Mouse (Mus musculus) midbrain, embryonic 13.5 days (tissue): ENCODE measurements around the gene Prkn. TPM values are rescaled to one million over a fixed set of nuclear protein-coding genes. Genes with fewer than 3 reads are reported as not detected.

Experiments
- ATAC-seq: fragments of 200-750 bp; cut with Nextera tagmentation; 2 replicates; pipeline ENCODE4 v1.8.0; 2017; ENCODE audit warnings: mild to moderate bottlenecking, moderate TSS enrichment, moderate library complexity
- H3K27ac ChIP-seq: fragments of 300-500 bp; sonication (generic); 2 replicates; pipeline ENCODE4 v1.5.1; 2015; ENCODE audit warnings: inconsistent platforms, mild to moderate bottlenecking, moderate library complexity
- H3K27me3 ChIP-seq: fragments of 300-500 bp; sonication (generic); 2 replicates; pipeline ENCODE4 v1.6.1; 2015; ENCODE audit warnings: mild to moderate bottlenecking, inconsistent platforms
- H3K36me3 ChIP-seq: fragments of 300-500 bp; sonication (generic); 2 replicates; pipeline ENCODE4 v1.6.1; 2015; ENCODE audit warnings: mild to moderate bottlenecking, inconsistent platforms
- H3K4me1 ChIP-seq: fragments of 300-500 bp; sonication (generic); replicated peaks from 2 replicates; pipeline ENCODE4 v1.6.1; 2015; ENCODE audit warnings: inconsistent platforms
- H3K4me2 ChIP-seq: fragments of 300-500 bp; sonication (generic); replicated peaks from 2 replicates; pipeline ENCODE4 v1.6.1; 2015; ENCODE audit warnings: moderate library complexity, mild to moderate bottlenecking, inconsistent platforms
- H3K4me3 ChIP-seq: fragments of 300-500 bp; sonication (generic); replicated peaks from 2 replicates; pipeline ENCODE4 v1.5.1; 2015; ENCODE audit warnings: mild to moderate bottlenecking, inconsistent platforms
- H3K9ac ChIP-seq: fragments of 300-500 bp; sonication (generic); replicated peaks from 2 replicates; pipeline ENCODE4 v1.6.1; 2015; ENCODE audit warnings: mild to moderate bottlenecking, inconsistent platforms
- H3K9me3 ChIP-seq: fragments of 300-500 bp; sonication (generic); 2 replicates; pipeline ENCODE4 v1.6.1; 2016; ENCODE audit warnings: mild to moderate bottlenecking, inconsistent platforms
- WGBS: fragments of 180-500 bp; shearing (Covaris S2); methylation state at CpG from one replicate; pipeline ENCODE4 v1.1.7; 2015; 5-methylcytosine and 5-hydroxymethylcytosine counted together
- polyA plus RNA-seq: library from polyadenylated mRNA; unstranded; fragments of >200 nt; fragmentation: Nextera tagmentation; extraction: Ambion mirVana; gene quantifications from 2 replicates; pipeline ENCODE4 v1.2.1, GENCODE M21; 2015

The Prkn gene
- polyA plus RNA-seq, 1 experiment from 2014 or later: 3.1 TPM

DNA sequence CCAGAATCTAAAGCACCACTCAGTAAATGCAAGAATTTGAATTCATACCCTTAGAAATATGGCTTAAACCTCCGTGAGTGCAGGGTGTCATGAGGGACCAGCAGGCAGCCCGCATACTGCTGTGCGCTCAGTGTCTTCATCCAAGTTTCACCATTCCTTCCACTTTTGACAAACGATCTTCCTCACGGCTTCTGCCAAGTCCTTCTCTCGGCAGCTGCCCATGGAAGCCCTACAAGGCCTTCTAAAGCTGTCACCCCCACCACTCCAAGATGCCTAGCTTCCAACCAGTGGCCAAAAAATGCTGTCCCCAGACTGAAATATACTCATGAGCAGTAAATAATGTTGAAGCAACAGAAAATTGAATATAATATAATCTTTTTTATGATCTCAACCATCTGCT lies 580.7 kb downstream of the Prkn start:
- Histone ChIP-seq H3K4me3 (no peak overlapping the region), H3K27ac (no peak overlapping the region)
- WGBS: 80% methylated on average over 6 of the region's 6 CpGs

DNA sequence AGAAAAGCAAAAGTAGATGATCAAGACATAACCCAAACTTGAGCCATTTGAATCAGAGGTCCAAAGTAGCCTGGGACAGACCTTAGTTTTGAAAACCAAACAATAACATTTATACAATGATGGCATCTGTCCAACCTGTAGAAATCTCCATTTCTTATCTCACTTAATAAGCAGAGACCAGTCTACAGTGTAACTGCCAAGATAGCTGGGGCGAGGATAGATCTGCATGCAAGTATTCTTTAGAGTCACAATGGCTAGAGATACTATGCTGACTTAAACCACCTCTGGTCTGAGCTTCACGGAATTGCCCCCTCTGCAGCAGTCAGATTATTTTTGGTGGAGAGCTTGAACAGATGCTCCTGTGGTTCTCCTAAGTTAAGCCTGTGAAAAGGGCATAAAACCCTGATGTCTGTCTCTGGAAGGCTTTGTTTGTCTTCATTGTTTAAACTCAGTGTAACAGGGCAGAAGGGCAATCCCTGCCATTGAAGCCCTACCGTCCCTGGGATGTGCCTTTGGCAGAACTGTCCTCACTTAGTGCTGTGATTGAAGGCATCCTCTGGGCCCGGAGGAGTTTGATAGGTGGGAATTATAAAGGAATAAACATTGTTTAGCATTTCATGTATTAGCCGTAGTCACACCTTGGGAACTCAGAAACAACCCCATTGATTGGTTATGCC lies 581.2 kb downstream of the Prkn start:
- Histone ChIP-seq H3K9me3 (no peaks in the 10 kb centered on the region), H3K4me3 (no peak overlapping the region), H3K27me3 (no peaks in the 10 kb centered on the region), H3K27ac (no peak overlapping the region), H3K4me2 (no peak overlapping the region), H3K36me3 (no peaks in the 10 kb centered on the region), H3K9ac (no peak overlapping the region), H3K4me1 (0 out of 2 replicates have a peak, but pooled peaks cover 5% of the 10 kb centered on the region)
- ATAC-seq: no peak
- 22% methylated on average over 5 of the region's 5 CpGs for WGBS

More for the DNA sequence above, 580.7 kb downstream of the Prkn start:
- 0 out of 2 replicates have a peak, but pooled peaks cover 5% of the 10 kb centered on the region for H3K4me1 ChIP-seq
- no peaks in the 10 kb centered on the region for H3K9me3 ChIP-seq
- no peak for ATAC-seq
- H3K4me2 ChIP-seq: no peak overlapping the region
- H3K9ac ChIP-seq: no peak overlapping the region
- H3K27me3 ChIP-seq: no peaks in the 10 kb centered on the region
- no peaks in the 10 kb centered on the region for H3K36me3 ChIP-seq

DNA sequence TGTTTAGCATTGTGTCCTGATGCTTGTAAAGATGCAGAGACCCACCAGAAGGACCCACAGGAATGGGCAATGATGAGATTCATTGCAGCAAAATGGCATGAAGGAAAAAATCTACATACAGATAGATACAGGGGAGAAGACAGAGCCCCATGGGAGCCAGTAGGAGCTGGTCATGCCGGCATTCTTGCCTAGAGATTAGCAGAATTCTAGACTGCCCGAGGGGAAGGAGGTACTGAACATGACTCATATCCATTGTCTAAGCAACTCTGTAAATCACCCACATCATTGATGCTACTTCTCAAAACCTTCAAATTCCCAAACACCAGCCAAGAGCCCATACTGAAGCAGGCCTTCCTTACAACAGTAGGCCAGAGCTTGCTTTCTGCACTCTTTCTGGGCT lies 591.1 kb downstream of the Prkn start:
- no peak overlapping the region for H3K4me2 ChIP-seq
- H3K27ac ChIP-seq: no peak overlapping the region
- H3K27me3 ChIP-seq: no peaks in the 10 kb centered on the region
- H3K4me1 ChIP-seq: no peaks in the 10 kb centered on the region
- H3K36me3 ChIP-seq: no peaks in the 10 kb centered on the region
- H3K9me3 ChIP-seq: no peaks in the 10 kb centered on the region
- ATAC-seq: no peak
- H3K9ac ChIP-seq: no peak overlapping the region
- no peak overlapping the region for H3K4me3 ChIP-seq
- WGBS: 90% methylated on average over 2 of the region's 2 CpGs

GRCm38 (mm10) chr17:11432593-11432992 lies 592.4 kb downstream of the Prkn start:
- 91% methylated on average over 2 of the region's 2 CpGs for WGBS
- Histone ChIP-seq H3K4me2 (no peak overlapping the region), H3K4me1 (no peaks in the 10 kb centered on the region), H3K27ac (no peak overlapping the region), H3K9ac (no peak overlapping the region), H3K27me3 (no peaks in the 10 kb centered on the region), H3K9me3 (no peaks in the 10 kb centered on the region), H3K4me3 (no peak overlapping the region), H3K36me3 (no peaks in the 10 kb centered on the region)
- ATAC-seq: no peak

DNA sequence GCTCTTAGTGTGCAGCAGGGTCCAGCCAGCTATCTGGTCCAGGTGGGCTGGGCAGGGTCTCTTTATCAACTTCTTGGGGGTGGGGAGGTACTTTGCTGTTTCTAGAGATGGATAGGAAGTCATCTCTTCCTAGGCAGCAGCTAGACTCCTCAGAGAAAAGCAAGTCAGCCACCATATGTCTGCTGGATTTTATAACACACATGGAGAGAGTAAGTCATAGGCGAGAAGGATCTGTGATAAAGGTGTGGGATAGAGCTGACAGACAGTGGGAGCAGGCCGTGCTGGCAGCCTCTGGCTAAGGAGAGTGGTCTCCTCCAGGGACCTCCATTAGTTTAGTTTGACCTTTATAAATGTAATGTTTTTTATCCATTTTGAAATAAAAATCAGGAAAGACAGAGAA lies 622.5 kb downstream of the Prkn start:
- Histone ChIP-seq H3K27me3 (no peaks in the 10 kb centered on the region), H3K4me3 (no peak overlapping the region), H3K27ac (no peak overlapping the region), H3K36me3 (no peaks in the 10 kb centered on the region), H3K9me3 (no peaks in the 10 kb centered on the region), H3K4me2 (no peak overlapping the region), H3K4me1 (peaks cover 7% of the 10 kb centered on the region; the same call in 1 of the 2 replicates), H3K9ac (no peak overlapping the region)
- 87% methylated on average over 2 of the region's 2 CpGs for WGBS
- ATAC-seq: no peak

DNA sequence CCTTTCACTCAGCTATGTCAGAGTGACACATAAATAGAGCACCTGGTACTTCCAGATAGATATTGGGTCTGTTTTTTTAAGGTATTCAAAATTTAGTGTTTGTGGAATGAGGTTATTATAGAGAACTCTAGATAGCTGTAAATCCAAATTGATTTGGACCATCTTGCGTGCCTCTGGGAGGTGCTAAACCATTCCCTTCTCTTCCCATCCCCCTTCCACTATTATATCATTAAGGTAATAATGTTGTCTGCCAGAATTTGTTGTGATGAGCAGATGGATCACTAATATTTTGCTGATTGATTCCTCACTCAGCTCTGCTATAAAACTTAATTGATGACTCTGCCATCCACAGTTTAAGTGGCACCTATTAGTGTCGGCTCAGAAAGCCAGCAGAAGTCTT lies 625.9 kb downstream of the Prkn start:
- peaks cover 7% of the 10 kb centered on the region; the same call in 1 of the 2 replicates for H3K4me1 ChIP-seq
- H3K9me3 ChIP-seq: no peaks in the 10 kb centered on the region
- no peaks in the 10 kb centered on the region for H3K36me3 ChIP-seq
- 70% methylated on average over 2 of the region's 2 CpGs for WGBS
- H3K27ac ChIP-seq: no peak overlapping the region
- H3K4me3 ChIP-seq: no peak overlapping the region
- no peaks in the 10 kb centered on the region for H3K27me3 ChIP-seq
- ATAC-seq: no peak
- no peak overlapping the region for H3K9ac ChIP-seq
- no peak overlapping the region for H3K4me2 ChIP-seq

- Histone ChIP-seq H3K4me2 (no peak overlapping the region), H3K4me1 (no peaks in the 10 kb centered on the region), H3K9ac (no peak overlapping the region), H3K36me3 (no peaks in the 10 kb centered on the region), H3K9me3 (no peaks in the 10 kb centered on the region), H3K27me3 (no peaks in the 10 kb centered on the region), H3K27ac (no peak overlapping the region), H3K4me3 (no peak overlapping the region)
- WGBS: 76% methylated on average over 2 of the region's 2 CpGs
- no peak for ATAC-seq
These were observed 628.4 kb downstream of the Prkn start for GRCm38 (mm10) chr17:11468624-11469023.

DNA sequence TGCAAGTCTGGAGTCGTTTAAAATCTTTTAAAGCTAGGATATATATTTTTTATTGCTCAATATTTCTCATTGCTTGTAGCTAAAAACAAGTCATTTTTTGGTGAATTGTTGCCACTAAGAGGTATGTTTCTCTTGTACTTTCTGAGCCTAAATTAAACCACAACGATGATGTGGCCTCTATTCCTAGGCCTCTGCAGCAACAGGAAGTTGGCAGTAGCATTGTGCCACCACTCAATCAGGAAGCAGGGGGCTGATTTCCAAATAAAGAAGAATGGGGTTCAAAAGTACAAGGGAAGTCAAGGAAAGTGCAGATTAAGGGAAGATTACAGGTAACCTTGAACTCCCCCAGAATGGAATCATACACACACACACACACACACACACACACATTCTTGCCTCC lies 642.8 kb downstream of the Prkn start:
- Histone ChIP-seq H3K4me3 (no peak overlapping the region), H3K27me3 (no peaks in the 10 kb centered on the region), H3K4me1 (no peaks in the 10 kb centered on the region), H3K9me3 (no peaks in the 10 kb centered on the region), H3K36me3 (no peaks in the 10 kb centered on the region), H3K4me2 (no peak overlapping the region), H3K27ac (no peak overlapping the region), H3K9ac (no peak overlapping the region)
- no peak for ATAC-seq
- 91% methylated on average over 2 of the region's 2 CpGs for WGBS

- Histone ChIP-seq H3K4me1 (no peaks in the 10 kb centered on the region), H3K9me3 (0 out of 2 replicates have a peak, but pooled peaks cover 3% of the 10 kb centered on the region), H3K4me3 (no peak overlapping the region), H3K9ac (no peak overlapping the region), H3K36me3 (no peaks in the 10 kb centered on the region), H3K4me2 (no peak overlapping the region), H3K27me3 (no peaks in the 10 kb centered on the region), H3K27ac (no peak overlapping the region)
- 73% methylated on average over 4 of the region's 4 CpGs for WGBS
- no peak for ATAC-seq
These were observed 649.9 kb downstream of the Prkn start for GRCm38 (mm10) chr17:11490051-11490450.

DNA sequence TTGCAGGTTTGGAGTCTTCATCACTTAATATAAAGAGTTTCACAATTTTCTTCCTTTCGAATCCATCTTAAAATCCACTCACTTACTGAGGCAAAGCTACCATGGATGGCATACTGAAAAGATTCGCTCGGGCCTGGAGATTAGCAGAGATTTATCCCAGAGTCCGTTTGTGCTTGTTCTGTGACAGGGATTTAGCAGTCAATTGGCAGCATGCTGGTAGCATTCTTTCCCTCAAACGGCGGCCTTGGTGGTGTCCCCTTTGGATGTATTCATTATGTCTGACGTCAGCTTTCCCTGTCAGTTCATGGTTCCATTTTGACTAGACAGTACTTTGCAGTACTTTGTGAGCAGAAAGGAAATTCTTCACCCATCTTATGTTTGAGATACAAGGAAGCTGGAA lies 662.4 kb downstream of the Prkn start:
- H3K27ac ChIP-seq: no peak overlapping the region
- 19% methylated on average over 7 of the region's 7 CpGs for WGBS
- H3K36me3 ChIP-seq: no peaks in the 10 kb centered on the region
- H3K9me3 ChIP-seq: no peaks in the 10 kb centered on the region
- no peak overlapping the region for H3K9ac ChIP-seq
- H3K4me3 ChIP-seq: no peak overlapping the region
- H3K4me2 ChIP-seq: no peak overlapping the region
- peaks cover 7% of the 10 kb centered on the region; the same call in 1 of the 2 replicates for H3K4me1 ChIP-seq
- ATAC-seq: no peak
- H3K27me3 ChIP-seq: peaks cover 10% of the 10 kb centered on the region; the same call in 1 of the 2 replicates

DNA sequence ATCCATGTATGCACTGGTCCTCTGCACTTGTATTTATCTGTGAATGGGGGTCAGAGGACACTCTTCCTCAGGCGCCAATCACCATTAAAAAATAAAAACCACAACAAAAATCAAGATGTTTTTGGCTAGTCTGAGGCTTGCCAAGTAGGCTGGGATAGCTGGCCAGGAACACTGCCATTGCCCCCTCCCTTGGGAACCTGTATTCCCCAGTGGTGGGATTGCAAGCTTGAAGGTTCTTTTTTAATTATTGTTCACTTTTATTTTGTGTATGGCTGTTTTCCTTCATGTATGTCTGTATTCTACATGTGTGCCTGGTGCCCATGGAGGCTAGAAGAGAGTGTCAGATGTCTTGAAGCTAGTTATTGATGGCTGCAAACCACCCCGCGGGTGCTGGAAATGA lies 664.3 kb downstream of the Prkn start:
- Histone ChIP-seq H3K4me1 (peaks cover 7% of the 10 kb centered on the region; the same call in 1 of the 2 replicates), H3K27ac (no peak overlapping the region), H3K36me3 (no peaks in the 10 kb centered on the region), H3K4me2 (no peak overlapping the region), H3K9me3 (no peaks in the 10 kb centered on the region), H3K9ac (no peak overlapping the region), H3K4me3 (no peak overlapping the region), H3K27me3 (peaks cover 10% of the 10 kb centered on the region; the same call in 1 of the 2 replicates)
- 99% methylated on average over 3 of the region's 3 CpGs for WGBS
- no peak for ATAC-seq

DNA sequence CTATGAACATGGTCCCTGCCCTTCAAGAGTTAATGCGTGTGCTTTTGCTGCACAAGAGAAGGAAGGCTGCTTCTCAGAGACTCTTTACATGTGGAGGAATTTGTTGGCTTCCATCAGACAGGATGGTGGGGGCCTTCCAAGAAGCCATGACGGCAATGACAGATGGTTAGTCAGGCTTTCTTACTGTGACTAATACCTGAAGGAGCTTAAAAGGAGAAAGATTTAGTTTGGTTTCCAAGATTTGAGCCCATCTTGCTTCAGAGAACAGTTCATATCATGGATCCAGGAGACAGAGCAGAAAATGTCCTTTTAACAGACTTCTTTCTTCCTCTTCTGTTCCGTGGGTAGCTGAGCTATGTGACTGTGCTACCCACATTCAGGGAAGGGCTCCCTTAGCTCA lies 666.9 kb downstream of the Prkn start:
- H3K4me2 ChIP-seq: no peak overlapping the region
- H3K9ac ChIP-seq: no peak overlapping the region
- H3K27ac ChIP-seq: no peak overlapping the region
- H3K4me3 ChIP-seq: no peak overlapping the region
- H3K27me3 ChIP-seq: 0 out of 2 replicates have a peak, but pooled peaks cover 10% of the 10 kb centered on the region
- no peaks in the 10 kb centered on the region for H3K36me3 ChIP-seq
- no peaks in the 10 kb centered on the region for H3K9me3 ChIP-seq
- WGBS: 92% methylated on average over 3 of the region's 3 CpGs
- no peak for ATAC-seq
- H3K4me1 ChIP-seq: peaks cover 14% of the 10 kb centered on the region; the same call in 1 of the 2 replicates

- 38% methylated on average over 7 of the region's 7 CpGs for WGBS
- no peak for ATAC-seq
- H3K4me1 ChIP-seq: peaks cover 8% of the 10 kb centered on the region; the same call in 1 of the 2 replicates
- no peaks in the 10 kb centered on the region for H3K36me3 ChIP-seq
- 0 out of 2 replicates have a peak, but pooled peaks cover 3% of the 10 kb centered on the region for H3K27me3 ChIP-seq
- H3K4me3 ChIP-seq: no peak overlapping the region
- H3K27ac ChIP-seq: no peak overlapping the region
- no peak overlapping the region for H3K4me2 ChIP-seq
- no peaks in the 10 kb centered on the region for H3K9me3 ChIP-seq
- no peak overlapping the region for H3K9ac ChIP-seq
These were observed 669.9 kb downstream of the Prkn start for GRCm38 (mm10) chr17:11510081-11510480.
